Mouse (Mus musculus): ENCODE data around the gene Foxs1. TPM values are rescaled to one million over a fixed set of nuclear protein-coding genes. Genes with fewer than 3 reads are reported as not detected.

The Foxs1 gene
- total RNA-seq, 2 experiments from 2014 or later: 0.58 to 0.89 TPM

- no peak for DNase-seq (ENCODE audit: low spot score in 2 of 2)
Measured at GRCm38 (mm10) chr2:152928219-152928987, 4.6 kb downstream of the Foxs1 start.

GRCm38 (mm10) chr2:152927371-152927770 lies 5.6 kb downstream of the Foxs1 start:
- DNase-seq (ENCODE audit: low spot score in 2 of 2): no peak

- DNase-seq (ENCODE audit: low spot score in 2 of 2): no peak
Measured at GRCm38 (mm10) chr2:152926896-152927295, 6.1 kb downstream of the Foxs1 start.

GRCm38 (mm10) chr2:152925189-152925872 lies 7.7 kb downstream of the Foxs1 start:
- DNase-seq (ENCODE audit: low spot score in 2 of 2): no peak

GRCm38 (mm10) chr2:152924543-152924942 lies 8.5 kb downstream of the Foxs1 start:
- no peak for DNase-seq (ENCODE audit: low spot score in 2 of 2)

- DNase-seq (ENCODE audit: low spot score in 2 of 2): no peak
Measured at GRCm38 (mm10) chr2:152924128-152924527, 8.9 kb downstream of the Foxs1 start.

GRCm38 (mm10) chr2:152923621-152924020 lies 9.4 kb downstream of the Foxs1 start:
- DNase-seq (ENCODE audit: low spot score in 2 of 2): no peak

GRCm38 (mm10) chr2:152922376-152922775 lies 10.6 kb downstream of the Foxs1 start:
- DNase-seq (ENCODE audit: low spot score in 2 of 2): no peak

- DNase-seq (ENCODE audit: low spot score in 2 of 2): no peak
Measured at GRCm38 (mm10) chr2:152917671-152918070, 15.3 kb downstream of the Foxs1 start.

GRCm38 (mm10) chr2:152916111-152916510 lies 16.9 kb downstream of the Foxs1 start:
- DNase-seq (ENCODE audit: low spot score in 2 of 2): no peak

GRCm38 (mm10) chr2:152915453-152915852 lies 17.6 kb downstream of the Foxs1 start:
- DNase-seq (ENCODE audit: low spot score in 2 of 2): no peak

- DNase-seq (ENCODE audit: low spot score in 2 of 2): peak; percentile 79 to 92
Measured at GRCm38 (mm10) chr2:152914310-152915120, 18.5 kb downstream of the Foxs1 start.

- DNase-seq (ENCODE audit: low spot score in 2 of 2): no peak
Measured at GRCm38 (mm10) chr2:152913471-152913870, 19.5 kb downstream of the Foxs1 start.

GRCm38 (mm10) chr2:152911432-152911831 lies 21.6 kb downstream of the Foxs1 start:
- DNase-seq (ENCODE audit: low spot score in 2 of 2): no peak

GRCm38 (mm10) chr2:152911031-152911430 lies 22.0 kb downstream of the Foxs1 start, which contains the start of gene Mylk2:
Gene Mylk2 (plus strand): TSS chr2:152911352.
- DNase-seq (ENCODE audit: low spot score in 2 of 2): no peak

- DNase-seq (ENCODE audit: low spot score in 2 of 2): no peak
Measured at GRCm38 (mm10) chr2:152909848-152910247, 23.2 kb downstream of the Foxs1 start.

- DNase-seq (ENCODE audit: low spot score in 2 of 2): no peak
Measured at GRCm38 (mm10) chr2:152907114-152907943, 25.7 kb downstream of the Foxs1 start.

GRCm38 (mm10) chr2:152906274-152907037 lies 26.6 kb downstream of the Foxs1 start:
- no peak for DNase-seq (ENCODE audit: low spot score in 2 of 2)

GRCm38 (mm10) chr2:152905036-152905829 lies 27.8 kb downstream of the Foxs1 start:
- no peak for DNase-seq (ENCODE audit: low spot score in 2 of 2)

Measured in layer of hippocampus, adult 18-20 months (tissue).